Mouse (Mus musculus) embryonic facial prominence, embryonic 11.5 days (tissue): ENCODE data around the gene Arntl. TPM values are rescaled to one million over a fixed set of nuclear protein-coding genes. Genes with fewer than 3 reads are reported as not detected.
A peak's percentile ranks its signal among the peaks of the same experiment; 100 is the strongest.

Experiments used
- ATAC-seq: fragments of 200-750 bp; cut with Nextera tagmentation; replicated peaks from 2 replicates; pipeline ENCODE4 v1.8.0; 2017; ENCODE audit warnings: low read depth; ENCODE audit not compliant: insufficient number of reproducible peaks, low FRiP score, low TSS enrichment
- DNase-seq: peaks from one replicate; pipeline ENCODE4 v3.0.0-alpha.2; 2015; ENCODE audit warnings: low spot score
- H3K27ac ChIP-seq: fragments of 300-500 bp; sonication (generic); replicated peaks from 2 replicates; pipeline ENCODE4 v1.5.1; 2014; ENCODE audit warnings: mild to moderate bottlenecking, low read depth, low read length, control low read depth
- H3K27me3 ChIP-seq: fragments of 300-500 bp; sonication (generic); 2 replicates; pipeline ENCODE4 v1.6.1; 2014; ENCODE audit warnings: mild to moderate bottlenecking, low read length, moderate library complexity, mixed read lengths; ENCODE audit not compliant: control insufficient read depth, insufficient read depth
- H3K36me3 ChIP-seq: fragments of 300-500 bp; sonication (generic); replicated peaks from 2 replicates; pipeline ENCODE4 v1.6.1; 2014; ENCODE audit warnings: low read depth, mild to moderate bottlenecking, low read length, moderate library complexity, mixed read lengths; ENCODE audit not compliant: control insufficient read depth, insufficient read depth
- H3K4me1 ChIP-seq: fragments of 300-500 bp; sonication (generic); 2 replicates; pipeline ENCODE4 v1.6.1; 2014; ENCODE audit warnings: low read length, mixed read lengths; ENCODE audit not compliant: control insufficient read depth, insufficient read depth
- H3K4me2 ChIP-seq: fragments of 300-500 bp; sonication (generic); 2 replicates; pipeline ENCODE4 v1.6.1; 2014; ENCODE audit warnings: low read depth, mild to moderate bottlenecking, control low read depth, low read length, moderate library complexity
- H3K4me3 ChIP-seq: fragments of 300-500 bp; sonication (generic); 2 replicates; pipeline ENCODE4 v1.5.1; 2014; ENCODE audit warnings: low read depth, low read length, control low read depth
- H3K9ac ChIP-seq: fragments of 300-500 bp; sonication (generic); replicated peaks from 2 replicates; pipeline ENCODE4 v1.6.1; 2014; ENCODE audit warnings: mild to moderate bottlenecking, control low read depth, low read length
- H3K9me3 ChIP-seq: fragments of 300-500 bp; sonication (generic); replicated peaks from 2 replicates; pipeline ENCODE4 v1.6.1; 2016; ENCODE audit warnings: mild to moderate bottlenecking, low read length, inconsistent platforms, mixed read lengths; ENCODE audit not compliant: control insufficient read depth
- WGBS: fragments of 180-500 bp; shearing (Covaris S2); extraction: QIAGEN DNeasy Blood & Tissue Kit; methylation state at CpG from one replicate; pipeline ENCODE4 v1.1.7; 2014; 5-methylcytosine and 5-hydroxymethylcytosine counted together
- polyA plus RNA-seq: library from polyadenylated mRNA; unstranded; fragments of >200 nt; fragmentation: Nextera tagmentation; extraction: Ambion mirVana; gene quantifications from 2 replicates; pipeline ENCODE4 v1.2.1, GENCODE M21; 2014

The Arntl gene
- polyA plus RNA-seq, 1 experiment from 2014 or later: 9.3 TPM

- H3K4me3 ChIP-seq: no peak overlapping the region
- H3K36me3 ChIP-seq: no peaks in the 10 kb centered on the region
- H3K27ac ChIP-seq: no peak overlapping the region
- no peak for ATAC-seq
- DNase-seq: no peak
- H3K4me1 ChIP-seq: no peaks in the 10 kb centered on the region
- H3K9ac ChIP-seq: no peak overlapping the region
- H3K9me3 ChIP-seq: no peaks in the 10 kb centered on the region
- WGBS: 90% methylated on average over 8 of the region's 8 CpGs
- no peak overlapping the region for H3K4me2 ChIP-seq
- H3K27me3 ChIP-seq: no peaks in the 10 kb centered on the region
These were observed 23.5 kb upstream of the Arntl start for GRCm38 (mm10) chr7:113183787-113184186.

DNA sequence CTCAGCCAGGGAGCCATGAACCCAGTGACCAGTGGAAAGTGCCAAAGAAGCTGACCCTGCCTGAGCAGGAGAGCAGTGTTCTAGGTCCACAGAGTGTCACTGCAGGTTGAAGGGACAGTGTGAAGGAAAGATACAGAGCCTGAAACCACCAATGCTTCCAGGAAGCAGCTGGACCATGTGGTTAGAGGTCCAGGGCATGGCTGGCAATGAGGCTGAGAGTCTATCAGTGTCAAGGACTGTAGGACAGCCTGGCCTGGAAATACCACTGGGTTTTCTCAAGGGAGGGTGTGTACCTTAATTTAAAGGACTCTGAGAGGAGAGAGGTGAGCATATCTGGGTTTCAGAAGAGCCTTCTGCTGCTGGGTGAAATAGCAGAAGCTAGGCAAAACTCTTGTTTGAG is 22.2 kb upstream of the Arntl start:
- no peak overlapping the region for H3K27ac ChIP-seq

DNA sequence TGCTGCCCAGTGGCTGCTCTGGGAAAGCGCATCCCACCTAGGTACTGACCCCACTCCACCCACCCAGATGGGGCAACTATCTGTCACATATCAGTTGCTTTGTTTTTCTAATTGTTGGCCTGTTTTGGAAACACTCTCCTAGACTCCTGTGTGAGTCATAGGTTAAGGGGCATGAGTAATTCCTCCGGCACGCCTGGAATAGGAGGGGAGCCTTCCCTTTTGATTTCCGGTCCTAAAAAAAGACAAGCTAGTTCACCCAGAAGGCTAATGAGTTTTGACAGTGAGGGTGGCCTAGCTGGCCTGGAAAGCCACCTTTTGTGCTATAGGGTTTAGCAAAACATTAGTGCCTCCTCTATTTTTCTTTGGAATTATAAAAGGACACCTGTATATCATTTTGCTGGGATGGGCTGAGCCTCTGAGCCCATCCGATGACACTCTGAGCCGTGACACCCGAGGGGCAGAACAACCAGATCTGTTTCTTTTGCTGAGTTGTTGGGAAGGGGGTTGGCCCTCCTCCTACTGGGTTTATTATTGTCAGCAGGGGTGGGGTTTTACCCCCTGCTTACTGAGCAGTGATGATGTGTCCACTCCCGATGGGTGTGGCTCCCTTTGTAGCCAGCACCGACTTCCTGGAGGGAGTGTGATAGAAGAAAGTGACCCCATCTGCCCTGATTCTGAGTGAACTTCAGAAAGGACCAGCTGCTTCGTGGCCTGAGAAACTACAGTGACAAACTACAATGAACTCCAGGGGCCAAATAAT is 21.0 kb upstream of the Arntl start:
- WGBS: 51% methylated on average over 10 of the region's 10 CpGs
- no peak overlapping the region for H3K9ac ChIP-seq
- ATAC-seq (no peak), DNase-seq (peak; percentile 26)
- H3K27me3 ChIP-seq: no peaks in the 10 kb centered on the region
- no peak overlapping the region for H3K4me2 ChIP-seq
- no peaks in the 10 kb centered on the region for H3K36me3 ChIP-seq
- no peaks in the 10 kb centered on the region for H3K4me1 ChIP-seq
- no peak overlapping the region for H3K27ac ChIP-seq
- no peaks in the 10 kb centered on the region for H3K9me3 ChIP-seq
- no peak overlapping the region for H3K4me3 ChIP-seq

More for the DNA sequence above, 22.2 kb upstream of the Arntl start:
- no peak for ATAC-seq
- Histone ChIP-seq H3K4me2 (no peak overlapping the region), H3K4me1 (no peaks in the 10 kb centered on the region), H3K9ac (no peak overlapping the region), H3K9me3 (no peaks in the 10 kb centered on the region), H3K4me3 (no peak overlapping the region), H3K27me3 (no peaks in the 10 kb centered on the region), H3K36me3 (no peaks in the 10 kb centered on the region)
- DNase-seq: no peak

DNA sequence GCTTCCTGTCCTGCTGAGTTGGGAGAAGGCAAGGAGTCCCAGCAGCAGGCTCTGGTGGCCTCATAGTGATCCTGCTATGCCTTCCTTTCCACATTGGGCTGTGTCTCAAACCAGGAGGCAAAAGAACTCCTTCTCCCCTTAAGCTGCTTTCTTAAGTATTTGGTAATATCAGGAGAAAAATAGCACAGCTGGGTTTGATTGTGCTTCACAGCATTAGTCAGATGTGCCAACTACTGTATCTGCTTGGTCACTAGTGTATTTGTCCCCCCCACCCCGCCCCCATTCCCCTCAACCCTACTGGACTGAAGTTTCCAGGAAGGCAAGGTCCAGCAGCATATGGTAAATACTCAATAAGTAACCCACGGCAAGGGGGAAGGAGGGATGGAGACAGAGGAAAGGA is 19.2 kb upstream of the Arntl start:
- no peaks in the 10 kb centered on the region for H3K9me3 ChIP-seq
- H3K27me3 ChIP-seq: no peaks in the 10 kb centered on the region
- no peaks in the 10 kb centered on the region for H3K4me1 ChIP-seq
- no peak overlapping the region for H3K27ac ChIP-seq
- DNase-seq (no peak), ATAC-seq (no peak)
- no peaks in the 10 kb centered on the region for H3K36me3 ChIP-seq
- no peak overlapping the region for H3K4me3 ChIP-seq
- no peak overlapping the region for H3K4me2 ChIP-seq
- H3K9ac ChIP-seq: no peak overlapping the region
- 55% methylated on average over 2 of the region's 2 CpGs for WGBS

DNA sequence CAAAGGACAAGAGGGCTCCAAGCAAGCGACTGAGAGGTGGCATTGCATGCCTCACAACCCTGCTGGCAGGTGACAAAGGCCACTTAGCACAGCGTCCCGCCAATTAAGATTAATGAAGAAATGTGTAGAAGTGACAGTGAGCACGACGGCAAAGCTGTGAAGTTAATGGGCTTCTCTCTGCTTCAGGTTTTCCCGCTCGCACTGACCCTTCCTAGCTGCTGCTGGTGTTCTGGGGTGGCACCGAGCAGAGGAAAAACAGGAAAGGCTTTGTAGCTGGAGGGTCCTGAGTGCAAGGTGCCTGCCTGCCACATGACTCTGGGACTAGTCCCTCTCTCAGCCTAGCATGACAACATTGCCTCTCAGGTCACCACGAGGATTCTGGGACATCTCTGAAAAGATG is 18.7 kb upstream of the Arntl start:
- WGBS: 76% methylated on average over 9 of the region's 9 CpGs
- Histone ChIP-seq H3K36me3 (no peaks in the 10 kb centered on the region), H3K4me1 (no peaks in the 10 kb centered on the region), H3K4me3 (no peak overlapping the region), H3K27me3 (no peaks in the 10 kb centered on the region), H3K27ac (no peak overlapping the region), H3K4me2 (no peak overlapping the region), H3K9ac (no peak overlapping the region), H3K9me3 (no peaks in the 10 kb centered on the region)
- DNase-seq: no peak
- ATAC-seq: no peak

- DNase-seq: no peak
- Histone ChIP-seq H3K4me1 (no peaks in the 10 kb centered on the region), H3K9me3 (no peaks in the 10 kb centered on the region), H3K36me3 (no peaks in the 10 kb centered on the region), H3K4me2 (no peak overlapping the region), H3K27ac (no peak overlapping the region), H3K4me3 (no peak overlapping the region), H3K9ac (no peak overlapping the region), H3K27me3 (no peaks in the 10 kb centered on the region)
- ATAC-seq: no peak
- WGBS: 69% methylated on average over 1 of the region's 1 CpGs
These were observed 15.5 kb upstream of the Arntl start for GRCm38 (mm10) chr7:113191787-113192186.

- WGBS: 56% methylated on average over 8 of the region's 8 CpGs
- no peak overlapping the region for H3K9ac ChIP-seq
- H3K4me3 ChIP-seq: no peak overlapping the region
- no peak for DNase-seq
- H3K36me3 ChIP-seq: no peaks in the 10 kb centered on the region
- H3K27me3 ChIP-seq: no peaks in the 10 kb centered on the region
- H3K4me1 ChIP-seq: no peaks in the 10 kb centered on the region
- H3K4me2 ChIP-seq: no peak overlapping the region
- H3K27ac ChIP-seq: no peak overlapping the region
- ATAC-seq: no peak
- no peaks in the 10 kb centered on the region for H3K9me3 ChIP-seq
These were observed 14.4 kb upstream of the Arntl start for GRCm38 (mm10) chr7:113192714-113193365.

DNA sequence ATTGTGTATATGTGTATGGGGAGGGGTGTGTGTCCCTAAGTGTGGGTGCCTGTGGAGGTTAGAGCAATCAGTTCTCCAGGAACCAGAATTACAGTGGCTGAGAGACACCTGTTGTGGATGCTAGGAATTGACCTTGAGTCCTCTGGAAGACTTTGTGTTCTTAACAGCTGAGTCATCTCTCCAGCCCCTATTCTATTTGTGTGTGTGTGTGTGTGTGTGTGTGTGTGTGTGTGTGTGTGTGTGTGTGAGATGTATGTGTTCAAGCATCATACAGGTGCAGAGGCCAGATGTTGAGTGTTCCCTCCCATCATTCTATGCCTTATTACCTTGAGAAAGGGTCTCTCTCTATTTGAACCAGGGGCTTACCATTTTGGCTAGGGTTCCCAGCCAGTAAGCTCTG is 13.4 kb upstream of the Arntl start:
- no peak overlapping the region for H3K4me3 ChIP-seq
- H3K4me1 ChIP-seq: no peaks in the 10 kb centered on the region
- no peaks in the 10 kb centered on the region for H3K27me3 ChIP-seq
- no peak for DNase-seq
- ATAC-seq: no peak
- no peak overlapping the region for H3K27ac ChIP-seq
- H3K9me3 ChIP-seq: no peaks in the 10 kb centered on the region
- no peak overlapping the region for H3K9ac ChIP-seq
- no peak overlapping the region for H3K4me2 ChIP-seq
- no peaks in the 10 kb centered on the region for H3K36me3 ChIP-seq
